ENCODE assay signal across 14 mouse cellular contexts in genomic region chr12:102309099-102309799, GRCm38 (mm10). TPM values are rescaled to one million over a fixed set of nuclear protein-coding genes. Genes with fewer than 3 reads are reported as not detected.
DNase-seq lines count a peak whose midpoint lies in the region; ATAC-seq and TF ChIP-seq lines count a peak whose summit lies in the region.
"Had no signal": no experiment of that assay in that cellular context is flagged by ENCODE, and none has a peak within 500 bp of the region (broad histone marks: within the 10 kb centered on the region; RNA-seq: fewer than 3 reads in every experiment).

No protein-coding gene starts in this region.

- TF ChIP-seq CTCF in heart, adult 2 months (IDR thresholded peaks at IDR 0.05): no peak
- TF ChIP-seq CTCF in layer of hippocampus, adult 2 months (conservative IDR thresholded peaks at IDR 0.05): no peak
- TF ChIP-seq CTCF in testis, adult 2 months (IDR thresholded peaks at IDR 0.05; ENCODE audit: control insufficient read depth, insufficient read depth, insufficient replicate concordance, low read depth, low read length): no peak

- no peak for DNase-seq in heart, adult 2 months
- DNase-seq in layer of hippocampus, adult 2 months (ENCODE audit: low spot score in 2 of 2): no peak
- DNase-seq in layer of hippocampus, adult 8-10 months (ENCODE audit: low spot score in 2 of 2): no peak
- DNase-seq in testis, postnatal 10 days (ENCODE audit: low spot score): no peak
- peak; percentile 50 for DNase-seq in thymus, postnatal 25 days
- no peak for DNase-seq in midbrain, embryonic 11.5 days (ENCODE audit: low spot score, missing footprints)
- DNase-seq: cerebellum, adult 18-20 months had no signal

- WGBS in heart, embryonic 12.5 days: 70% methylated on average over 11 of the region's 11 CpGs
- 82% methylated on average over 11 of the region's 11 CpGs for WGBS in heart, adult 2 months
- WGBS in midbrain, embryonic 11.5 days: 90% methylated on average over 11 of the region's 11 CpGs

- intact Hi-C loops in heart, adult 2 months (cut with DNase I): no loop called here

- TF ChIP-seq POLR2A in heart, adult 2 months (IDR thresholded peaks at IDR 0.05; ENCODE audit: insufficient read depth, low read depth, low read length): no peak
- TF ChIP-seq POLR2A in testis, adult 2 months (IDR thresholded peaks at IDR 0.05; ENCODE audit: control insufficient read depth, low read depth, low read length): no peak

- 0 out of 2 replicates have a peak, but pooled peaks cover 2% of the 10 kb centered on the region for H3K9me3 ChIP-seq in heart, embryonic 12.5 days (replicated peaks)
- no peaks in the 10 kb centered on the region for H3K9me3 ChIP-seq in midbrain, embryonic 11.5 days (ENCODE audit: control insufficient read depth, low read length)
- H3K9me3 ChIP-seq: embryonic facial prominence, embryonic 13.5 days; G1E; kidney, embryonic 15.5 days; limb, embryonic 13.5 days; midbrain, embryonic 15.5 days had no signal

- peaks cover 55% of the 10 kb centered on the region for H3K4me1 ChIP-seq in heart, embryonic 12.5 days (replicated peaks)
- peaks cover 26% of the 10 kb centered on the region for H3K4me1 ChIP-seq in heart, adult 2 months (ENCODE audit: control insufficient read depth, insufficient read depth, low read length)
- H3K4me1 ChIP-seq in testis, adult 2 months (ENCODE audit: control insufficient read depth, insufficient read depth, low read length): peaks cover 2% of the 10 kb centered on the region
- H3K4me1 ChIP-seq in midbrain, embryonic 11.5 days (ENCODE audit: control insufficient read depth, insufficient read depth, low read length): no peaks in the 10 kb centered on the region

- peak overlapping the region; percentile 97 for H3K27ac ChIP-seq in heart, embryonic 12.5 days (ENCODE audit: poor library complexity, severe bottlenecking)
- no peak overlapping the region for H3K27ac ChIP-seq in heart, adult 2 months
- H3K27ac ChIP-seq in layer of hippocampus, adult 2 months: peak overlapping the region; percentile 55; the same call in 1 of the 2 replicates
- H3K27ac ChIP-seq in testis, adult 2 months (ENCODE audit: control insufficient read depth, insufficient read depth, low read depth, low read length): peak overlapping the region; percentile 39; the same call in 1 of the 2 replicates
- no peak overlapping the region for H3K27ac ChIP-seq in midbrain, embryonic 11.5 days (ENCODE audit: low read depth, low read length)
- H3K27ac ChIP-seq: limb, embryonic 13.5 days had no signal

- no peak overlapping the region for H3K4me3 ChIP-seq in heart, embryonic 12.5 days
- H3K4me3 ChIP-seq in heart, adult 2 months: no peak overlapping the region
- no peak overlapping the region for H3K4me3 ChIP-seq in layer of hippocampus, adult 2 months
- no peak overlapping the region for H3K4me3 ChIP-seq in testis, adult 2 months (ENCODE audit: control insufficient read depth, low read depth, low read length)
- H3K4me3 ChIP-seq in midbrain, embryonic 11.5 days (ENCODE audit: low read depth, low read length): no peak overlapping the region
- H3K4me3 ChIP-seq: embryonic facial prominence, embryonic 13.5 days; kidney, embryonic 15.5 days; limb, embryonic 13.5 days; midbrain, embryonic 15.5 days had no signal

- no peak overlapping the region for H3K9ac ChIP-seq in heart, embryonic 12.5 days
- no peak overlapping the region for H3K9ac ChIP-seq in heart, adult 2 months (ENCODE audit: low read depth, low read length)
- no peak overlapping the region for H3K9ac ChIP-seq in midbrain, embryonic 11.5 days (ENCODE audit: low read length)
- H3K9ac ChIP-seq: embryonic facial prominence, embryonic 13.5 days; kidney, embryonic 15.5 days; limb, embryonic 13.5 days; midbrain, embryonic 15.5 days had no signal

- peaks cover 1% of the 10 kb centered on the region; the same call in 1 of the 2 replicates for H3K79me2 ChIP-seq in heart, adult 2 months (replicated peaks; ENCODE audit: control insufficient read depth, insufficient read depth, low read length)

- peak overlapping the region; percentile 46 for H3K4me2 ChIP-seq in heart, embryonic 12.5 days
- H3K4me2 ChIP-seq in midbrain, embryonic 11.5 days: no peak overlapping the region
- H3K4me2 ChIP-seq: embryonic facial prominence, embryonic 13.5 days; kidney, embryonic 15.5 days; limb, embryonic 13.5 days; midbrain, embryonic 15.5 days had no signal

- no peak for TF ChIP-seq EP300 in heart, adult 2 months (IDR thresholded peaks at IDR 0.05; ENCODE audit: insufficient read depth, low read depth, low read length)

- no peak; the same call in 1 of the 2 replicates for ATAC-seq in heart, embryonic 12.5 days (ENCODE audit: insufficient number of reproducible peaks, low FRiP score)
- no peak for ATAC-seq in midbrain, embryonic 11.5 days (ENCODE audit: low FRiP score)

- H3K27me3 ChIP-seq in heart, embryonic 12.5 days (replicated peaks): no peaks in the 10 kb centered on the region
- no peaks in the 10 kb centered on the region for H3K27me3 ChIP-seq in heart, adult 2 months (ENCODE audit: control insufficient read depth, insufficient read depth, low read length)
- no peaks in the 10 kb centered on the region for H3K27me3 ChIP-seq in testis, adult 2 months (ENCODE audit: control insufficient read depth, insufficient read depth, low read length)
- no peaks in the 10 kb centered on the region for H3K27me3 ChIP-seq in midbrain, embryonic 11.5 days (ENCODE audit: control insufficient read depth, insufficient read depth, low read length)
- H3K27me3 ChIP-seq: embryonic facial prominence, embryonic 13.5 days; kidney, embryonic 15.5 days; limb, embryonic 13.5 days; midbrain, embryonic 15.5 days had no signal

- H3K36me3 ChIP-seq in heart, embryonic 12.5 days: peaks cover 15% of the 10 kb centered on the region
- peaks cover 4% of the 10 kb centered on the region; the same call in 1 of the 2 replicates for H3K36me3 ChIP-seq in heart, adult 2 months (ENCODE audit: control insufficient read depth, insufficient read depth, low read length)
- H3K36me3 ChIP-seq in testis, adult 2 months (ENCODE audit: control insufficient read depth, insufficient read depth, low read length): no peaks in the 10 kb centered on the region
- no peaks in the 10 kb centered on the region for H3K36me3 ChIP-seq in midbrain, embryonic 11.5 days (ENCODE audit: control insufficient read depth, insufficient read depth, low read length)
- H3K36me3 ChIP-seq: G1E; midbrain, embryonic 15.5 days had no signal

RNA-seq across cellular contexts. Expression of gene Rin3, which starts 26.4 kb away (rescaled TPM):
- 9.9 and 10.3 TPM in 2 replicates for polyA plus RNA-seq in heart, embryonic 12.5 days (2016; fragmentation: Nextera tagmentation; extraction: Ambion mirVana)
- total RNA-seq in heart, adult 2 months (2021): 10 to 100 TPM; 14.7 to 25.3 TPM
- 6.1 and 10.3 TPM in 2 replicates for polyA plus RNA-seq in heart, adult 2 months (2012; rRNA removed)
- total RNA-seq in layer of hippocampus, adult 2 months (2021): 1 to 10 TPM; 3.2 to 4.3 TPM
- 1 to 10 TPM; 3.3 to 7.1 (median 4.8) TPM for total RNA-seq in layer of hippocampus, adult 8-10 months (2022)
- 2.1 and 2.4 TPM in 2 replicates for polyA plus RNA-seq in testis, adult 2 months (2012; rRNA removed)
- 3.3 and 4.8 TPM in 2 replicates for polyA plus RNA-seq in midbrain, embryonic 11.5 days (2014; fragmentation: Nextera tagmentation; extraction: Ambion mirVana)

Comparison
In these comparisons a context has a peak if more than half of its experiments do, and no peak if none do; other contexts are left out.
1. H3K27ac ChIP-seq: peak in heart, embryonic 12.5 days (single experiment), layer of hippocampus, adult 2 months (single experiment) and testis, adult 2 months (single experiment); none in heart, adult 2 months (single experiment) and midbrain, embryonic 11.5 days (single experiment).